Mouse (Mus musculus) heart, postnatal 25 days (tissue): ENCODE measurements at regions not wholly inside any gene's neighbourhood (a gene's known extent, or its start where the extent isn't known, plus 50 kb on each side); places are given as distances from the start of the nearest gene placed in this dataset.

Experiments
- DNase-seq: peaks from one replicate; pipeline ENCODE4 v3.0.0; 2022; ENCODE audit warnings: low spot score
- intact Hi-C: fragments of 180-260 bp; cut with DNase I; formaldehyde crosslinking; loops from one replicate; pipeline ENCODE4 v1.15.1; 2025

- DNase-seq: no peak
These were observed 511.9 kb upstream of the Adgra3 start for GRCm38 (mm10) chr5:50570701-50571100.

GRCm38 (mm10) chr5:50551125-50551524, 492.3 kb upstream of the Adgra3 start:
- no peak for DNase-seq
- intact Hi-C loops: no loop called here

More at GRCm38 (mm10) chr5:50570701-50571100, 511.9 kb upstream of the Adgra3 start:
- intact Hi-C loops: no loop called here

GRCm38 (mm10) chr5:50512539-50512938, 453.7 kb upstream of the Adgra3 start:
- no peak for DNase-seq
- intact Hi-C loops: no loop called here

GRCm38 (mm10) chr5:50509696-50510421, 451.1 kb upstream of the Adgra3 start:
- intact Hi-C loops: no loop called here
- no peak for DNase-seq

- DNase-seq: no peak
- intact Hi-C loops: no loop called here
These were observed 431.4 kb upstream of the Adgra3 start for GRCm38 (mm10) chr5:50490223-50490622.

- intact Hi-C loops: loop anchor here (10.0 kb wide), 1 partner anchor 1588 kb away; no protein-coding TSS in a partner anchor
- DNase-seq: no peak
These were observed 418.2 kb upstream of the Adgra3 start for GRCm38 (mm10) chr5:50476985-50477384.

- no peak for DNase-seq
- intact Hi-C loops: no loop called here
These were observed 402.7 kb upstream of the Adgra3 start for GRCm38 (mm10) chr5:50461491-50461890.

- intact Hi-C loops: no loop called here
- no peak for DNase-seq
These were observed 398.8 kb upstream of the Adgra3 start for GRCm38 (mm10) chr5:50457621-50458020.

GRCm38 (mm10) chr5:50454387-50454786, 395.6 kb upstream of the Adgra3 start:
- DNase-seq: no peak
- intact Hi-C loops: no loop called here

GRCm38 (mm10) chr5:50406923-50407322, 348.1 kb upstream of the Adgra3 start:
- intact Hi-C loops: no loop called here

GRCm38 (mm10) chr5:50406520-50406919, 347.7 kb upstream of the Adgra3 start:
- DNase-seq: no peak
- intact Hi-C loops: no loop called here

More at GRCm38 (mm10) chr5:50406923-50407322, 348.1 kb upstream of the Adgra3 start:
- no peak for DNase-seq
